Mouse (Mus musculus) ES-E14 (cell line): Measurements from ENCODE around the gene Kalrn. TPM values are rescaled to one million over a fixed set of nuclear protein-coding genes. Genes with fewer than 3 reads are reported as not detected.

Experiments
- DNase-seq: peaks from one replicate; pipeline ENCODE4 v3.0.0-alpha.2; 2013; ENCODE audit warnings: low read depth, low spot score
- H3K27ac ChIP-seq: 2 replicates; pipeline ENCODE4 v1.5.1; 2012; ENCODE audit warnings: low read depth, mild to moderate bottlenecking, low read length, moderate library complexity, mixed read lengths; ENCODE audit not compliant: poor library complexity, insufficient read depth, severe bottlenecking
- H3K36me3 ChIP-seq: 2 replicates; pipeline ENCODE4 v1.6.1; 2012; ENCODE audit warnings: mild to moderate bottlenecking, low read length, moderate library complexity, mixed read lengths; ENCODE audit not compliant: control insufficient read depth, poor library complexity, insufficient read depth, severe bottlenecking
- H3K4me1 ChIP-seq, 2 experiments: fragments of 150-350 bp in 1 of 2; sonication (generic) in 1 of 2; 2 replicates each; pipeline ENCODE4 v1.6.1; 2012; ENCODE audit warnings: low read length in 2 of 2, mild to moderate bottlenecking in 1 of 2, mixed read lengths in 1 of 2; ENCODE audit not compliant: control insufficient read depth in 2 of 2, insufficient read depth in 2 of 2, poor library complexity in 1 of 2
- H3K4me3 ChIP-seq, 2 experiments: fragments of 150-350 bp in 1 of 2; sonication (generic) in 1 of 2; 2 replicates each; pipeline ENCODE4 v1.5.1; 2012; ENCODE audit warnings: low read length in 2 of 2, low read depth in 1 of 2, mild to moderate bottlenecking in 1 of 2, mixed read lengths in 1 of 2; ENCODE audit not compliant: insufficient read depth in 1 of 2, poor library complexity in 1 of 2, severe bottlenecking in 1 of 2
- H3K9ac ChIP-seq: 2 replicates; pipeline ENCODE4 v1.6.1; 2012; ENCODE audit warnings: low read depth, mild to moderate bottlenecking, low read length, mixed read lengths; ENCODE audit not compliant: poor library complexity, insufficient read depth, severe bottlenecking
- H3K9me3 ChIP-seq: fragments of 150-350 bp; sonication (generic); 2 replicates; pipeline ENCODE4 v1.6.1; 2012; ENCODE audit warnings: low read depth, mild to moderate bottlenecking, low read length; ENCODE audit not compliant: control insufficient read depth, insufficient read depth
- CHD2 ChIP-seq: IDR thresholded peaks from 2 replicates; pipeline ENCODE4 v1.6.1; 2014; ENCODE audit warnings: mild to moderate bottlenecking, low read depth, low read length, inconsistent platforms
- HCFC1 ChIP-seq: IDR thresholded peaks from 2 replicates; pipeline ENCODE4 v1.6.1; 2012; ENCODE audit warnings: low read length, inconsistent platforms, borderline replicate concordance; ENCODE audit not compliant: insufficient read depth
- MAFK ChIP-seq: IDR thresholded peaks from 2 replicates; pipeline ENCODE4 v1.6.1; 2014; ENCODE audit warnings: mild to moderate bottlenecking, low read depth, low read length, inconsistent platforms; ENCODE audit not compliant: insufficient read depth
- ZC3H11A ChIP-seq: IDR thresholded peaks from 2 replicates; pipeline ENCODE4 v1.6.1; 2012; ENCODE audit warnings: low read depth, mild to moderate bottlenecking, inconsistent platforms, low read length, borderline replicate concordance
- ZNF384 ChIP-seq: IDR thresholded peaks from 2 replicates; pipeline ENCODE4 v1.6.1; 2012; ENCODE audit warnings: low read depth, low read length, inconsistent platforms
- in situ Hi-C, 2 experiments: fragments of 600-800 bp; cut with MboI; formaldehyde crosslinking; loops; one replicate each; pipeline ENCODE4 v1.15.1; 2025; ENCODE audit warnings: low sequenced_read_pairs in 2 of 2, inconsistent platforms in 1 of 2; ENCODE audit not compliant: unreplicated experiment in 2 of 2
- total RNA-seq: library from RNA; depleted of rRNA; stranded (reverse); fragments of 300-350 nt; gene quantifications from 2 replicates; pipeline ENCODE4 v1.2.3, GENCODE M21; 2012

Gene Kalrn
- total RNA-seq, 1 experiment, result 15.7 TPM

DNA sequence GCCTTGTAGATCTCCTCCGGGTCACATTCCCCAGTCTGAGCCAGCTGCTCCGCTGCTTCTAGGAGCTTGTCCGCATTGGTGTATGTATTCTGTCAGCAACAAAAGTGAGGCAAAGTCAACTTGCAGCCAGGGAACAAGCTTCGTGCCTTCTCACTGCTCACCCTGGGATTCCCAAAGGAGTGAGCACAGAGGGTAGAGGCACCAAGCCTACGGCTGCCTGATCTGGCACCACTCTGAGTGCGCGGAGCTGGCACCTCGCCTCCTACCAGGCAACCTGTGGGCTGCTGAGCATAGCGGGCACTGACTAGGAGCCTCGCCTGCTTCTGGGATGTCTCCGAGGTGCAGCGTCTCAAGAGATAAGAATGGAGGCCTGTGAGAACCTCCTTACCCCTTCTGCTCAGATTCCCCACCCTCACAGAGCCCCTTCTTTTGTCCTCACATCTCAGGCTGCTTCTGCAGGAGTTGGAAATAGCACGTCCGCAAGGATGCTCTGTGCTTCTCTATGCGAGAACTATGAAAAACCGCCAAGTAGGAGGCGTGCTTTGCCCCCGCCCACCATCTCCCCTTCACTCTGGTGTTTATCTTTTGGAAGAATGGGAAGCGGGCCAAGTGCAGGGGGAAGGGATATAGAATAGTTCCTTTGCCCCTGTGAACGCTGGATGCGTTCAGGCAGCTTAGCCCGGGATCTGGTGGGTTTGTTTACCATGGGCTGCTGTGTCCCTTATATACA lies 310.4 kb downstream of the Kalrn start:
- Histone ChIP-seq H3K9ac (peak overlapping the region; percentile 45; the same call in 1 of the 2 replicates), H3K9me3 (no peaks in the 10 kb centered on the region), H3K27ac (no peak overlapping the region), H3K36me3 (no peaks in the 10 kb centered on the region), H3K4me1 (peaks cover 0 to 6% of the 10 kb centered on the region in 2 experiments; a peak in 1 of 4 replicates), H3K4me3 (peak overlapping the region; percentile 26 to 37; a peak in 3 of 4 replicates)
- DNase-seq, result no peak
- in situ Hi-C loops, result no loop called here
- no peak for TF ChIP-seq HCFC1
- TF ChIP-seq MAFK, result no peak
- no peak for TF ChIP-seq ZNF384
- TF ChIP-seq CHD2, result no peak
- no peak for TF ChIP-seq ZC3H11A

- no peak overlapping the region for H3K9ac ChIP-seq
- no peak overlapping the region for H3K4me3 ChIP-seq
- TF ChIP-seq HCFC1 (no peak), ZNF384 (no peak), MAFK (no peak), CHD2 (no peak), ZC3H11A (no peak)
- H3K4me1 ChIP-seq, result peaks cover 0 to 6% of the 10 kb centered on the region in 2 experiments; a peak in 1 of 4 replicates
- no peaks in the 10 kb centered on the region for H3K9me3 ChIP-seq
- DNase-seq, result no peak
- H3K27ac ChIP-seq, result no peak overlapping the region
- in situ Hi-C loops, result no loop called here
- H3K36me3 ChIP-seq, result no peaks in the 10 kb centered on the region
Observed at GRCm38 (mm10) chr16:34260971-34261924, 312.1 kb downstream of the Kalrn start.

DNA sequence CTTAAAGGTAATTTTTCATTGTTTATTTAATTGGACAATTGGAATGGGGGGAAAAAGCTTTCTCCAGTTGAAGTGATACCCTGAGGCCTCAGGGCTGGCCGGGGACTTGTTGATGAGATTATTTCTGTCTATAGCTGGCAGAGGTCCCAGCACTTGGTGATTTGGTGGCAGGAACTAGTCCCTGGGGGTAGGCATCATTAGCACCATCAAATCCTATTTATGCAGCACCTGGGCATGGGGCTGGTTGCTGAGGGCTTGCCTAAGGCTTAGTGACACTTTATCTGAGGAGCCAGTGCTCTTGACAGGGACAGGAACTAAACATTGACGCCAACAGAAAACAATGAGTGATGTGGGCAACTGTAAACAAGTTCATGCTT lies 318.7 kb downstream of the Kalrn start:
- no peak for DNase-seq
- no peak overlapping the region for H3K27ac ChIP-seq
- in situ Hi-C loops, result no loop called here
- H3K9me3 ChIP-seq, result no peaks in the 10 kb centered on the region
- H3K4me3 ChIP-seq, result no peak overlapping the region
- TF ChIP-seq HCFC1 (no peak), ZC3H11A (no peak), ZNF384 (no peak)
- no peaks in the 10 kb centered on the region for H3K4me1 ChIP-seq
- no peak overlapping the region for H3K9ac ChIP-seq
- no peaks in the 10 kb centered on the region for H3K36me3 ChIP-seq

DNA sequence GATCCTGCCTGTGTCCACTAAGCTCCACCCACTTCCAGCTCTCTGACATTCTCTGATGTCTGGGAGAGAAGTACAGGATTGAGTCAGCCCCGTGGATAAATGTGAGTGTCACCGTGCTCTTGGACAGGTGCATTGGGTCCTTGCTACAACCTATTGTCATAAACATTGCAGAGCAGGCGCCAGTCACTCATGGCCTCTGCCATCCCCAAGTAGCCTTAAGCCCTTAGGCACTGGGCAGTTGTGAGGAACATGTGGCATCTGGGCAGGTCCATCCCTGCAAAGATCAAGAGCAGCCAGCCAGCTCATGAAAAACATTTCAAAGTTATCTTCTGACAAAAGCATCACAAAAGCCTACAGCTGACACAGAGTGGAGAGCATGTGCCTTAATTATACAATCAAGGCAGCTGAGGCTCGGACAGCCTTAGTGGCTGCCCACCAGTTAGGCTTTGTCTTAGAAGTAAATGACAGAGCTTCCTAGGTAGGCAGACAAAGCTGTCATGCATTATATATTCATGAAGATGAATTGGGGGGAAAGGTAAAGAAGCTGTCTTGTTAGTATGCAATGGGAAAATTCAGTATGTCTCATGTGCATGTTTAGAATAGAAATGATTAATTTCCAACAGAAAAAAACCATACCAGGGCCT lies 319.2 kb downstream of the Kalrn start:
- no peak overlapping the region for H3K9ac ChIP-seq
- DNase-seq, result no peak
- H3K9me3 ChIP-seq, result no peaks in the 10 kb centered on the region
- H3K36me3 ChIP-seq, result no peaks in the 10 kb centered on the region
- H3K4me3 ChIP-seq, result no peak overlapping the region
- no peak overlapping the region for H3K27ac ChIP-seq
- in situ Hi-C loops, result no loop called here
- no peak for TF ChIP-seq ZC3H11A
- TF ChIP-seq ZNF384, result no peak
- no peak for TF ChIP-seq CHD2
- TF ChIP-seq HCFC1, result no peak
- no peaks in the 10 kb centered on the region for H3K4me1 ChIP-seq
